Mouse (Mus musculus): Measurements from ENCODE around the gene Ajap1. TPM values are rescaled to one million over a fixed set of nuclear protein-coding genes. Genes with fewer than 3 reads are reported as not detected.

The Ajap1 gene
- total and polyA plus RNA-seq, 3 experiments: not detected

- Histone ChIP-seq H3K27ac (ENCODE audit: insufficient read depth, low read depth) (no peak overlapping the region), H3K9ac (ENCODE audit: insufficient read depth, low read depth) (no peak overlapping the region), H3K79me2 (replicated peaks; ENCODE audit: control insufficient read depth, extremely low read depth, insufficient read depth, poor library complexity, severe bottlenecking) (no peaks in the 10 kb centered on the region), H3K27me3 (replicated peaks) (no peaks in the 10 kb centered on the region), H3K4me1 (ENCODE audit: control insufficient read depth in 1 of 2, insufficient read depth in 2 of 2) (no peaks in the 10 kb centered on the region), H3K36me3 (replicated peaks in 1 of 2; ENCODE audit: control insufficient read depth in 1 of 2, insufficient read depth in 1 of 2, low read length in 1 of 2) (no peaks in the 10 kb centered on the region), H3K9me3 (replicated peaks; ENCODE audit: low read length) (peaks cover 98% of the 10 kb centered on the region), H3K4me3 (replicated peaks in 1 of 3; ENCODE audit: low read depth in 2 of 3, low read length in 2 of 3, poor library complexity in 1 of 3) (no peak overlapping the region), H3K4me2 (ENCODE audit: insufficient read depth, low read depth, poor library complexity, severe bottlenecking) (no peak overlapping the region)
- dilution Hi-C loops (cut with MboI; ENCODE audit: extremely low pct_ligation_motif_present, extremely low pct_unique_long_range_greater_than_20kb, low sequenced_read_pairs): no loop called here
- in situ Hi-C loops (cut with MboI; ENCODE audit: low pct_ligation_motif_present, low pct_unique_long_range_greater_than_20kb, low sequenced_read_pairs): no loop called here
- TF ChIP-seq MAZ (IDR thresholded peaks at IDR 0.05; ENCODE audit: low read depth, low read length): no peak
- no peak for TF ChIP-seq TBP (conservative IDR thresholded peaks at IDR 0.05; ENCODE audit: low read depth, low read length)
- no peak for TF ChIP-seq JUN (IDR thresholded peaks at IDR 0.05; ENCODE audit: insufficient read depth, low read depth, low read length)
- no peak for TF ChIP-seq IRF4 (IDR thresholded peaks at IDR 0.05; ENCODE audit: low read depth, low read length)
- no peak for TF ChIP-seq MXI1 (IDR thresholded peaks at IDR 0.05; ENCODE audit: low read depth, low read length)
- TF ChIP-seq MYC (IDR thresholded peaks at IDR 0.05; ENCODE audit: low read depth, low read length): no peak
- no peak for TF ChIP-seq ELF1 (IDR thresholded peaks at IDR 0.05; ENCODE audit: low read depth, low read length)
- no peak for TF ChIP-seq USF2 (conservative IDR thresholded peaks at IDR 0.05; ENCODE audit: low read depth, low read length)
- TF ChIP-seq PAX5 (IDR thresholded peaks at IDR 0.05; ENCODE audit: low read length): no peak
- no peak for TF ChIP-seq ZMIZ1 (IDR thresholded peaks at IDR 0.05; ENCODE audit: low read depth, low read length)
- TF ChIP-seq KAT2A (IDR thresholded peaks at IDR 0.05; ENCODE audit: insufficient replicate concordance, low read length): no peak
- TF ChIP-seq UBTF (IDR thresholded peaks at IDR 0.05; ENCODE audit: low read depth, low read length): no peak
- no peak for TF ChIP-seq POLR2A (IDR thresholded peaks at IDR 0.05; ENCODE audit: low read depth, low read length)
- DNase-seq (ENCODE audit: extremely low read depth): no peak
Measured at GRCm38 (mm10) chr4:153417164-153417896, 65.3 kb downstream of the Ajap1 start.

- Histone ChIP-seq H3K4me1 (ENCODE audit: control insufficient read depth in 1 of 2, insufficient read depth in 2 of 2) (no peaks in the 10 kb centered on the region), H3K4me2 (ENCODE audit: insufficient read depth, low read depth, poor library complexity, severe bottlenecking) (no peak overlapping the region), H3K4me3 (replicated peaks in 1 of 3; ENCODE audit: low read depth in 2 of 3, low read length in 2 of 3, poor library complexity in 1 of 3) (no peak overlapping the region), H3K79me2 (replicated peaks; ENCODE audit: control insufficient read depth, extremely low read depth, insufficient read depth, poor library complexity, severe bottlenecking) (no peaks in the 10 kb centered on the region), H3K9ac (ENCODE audit: insufficient read depth, low read depth) (no peak overlapping the region), H3K27me3 (replicated peaks) (no peaks in the 10 kb centered on the region), H3K27ac (ENCODE audit: insufficient read depth, low read depth) (no peak overlapping the region), H3K36me3 (replicated peaks in 1 of 2; ENCODE audit: control insufficient read depth in 1 of 2, insufficient read depth in 1 of 2, low read length in 1 of 2) (no peaks in the 10 kb centered on the region), H3K9me3 (replicated peaks; ENCODE audit: low read length) (peaks cover 98% of the 10 kb centered on the region)
- no peak for DNase-seq (ENCODE audit: extremely low read depth)
- in situ Hi-C loops (cut with MboI; ENCODE audit: low pct_ligation_motif_present, low pct_unique_long_range_greater_than_20kb, low sequenced_read_pairs): no loop called here
- TF ChIP-seq TCF12 (IDR thresholded peaks at IDR 0.05; ENCODE audit: low read depth, low read length) (no peak), BHLHE40 (IDR thresholded peaks at IDR 0.05; ENCODE audit: low read depth, low read length) (no peak), ZC3H11A (IDR thresholded peaks at IDR 0.05; ENCODE audit: low read depth, low read length) (no peak), E2F4 (IDR thresholded peaks at IDR 0.05; ENCODE audit: insufficient replicate concordance, low read depth, low read length) (no peak), MYC (IDR thresholded peaks at IDR 0.05; ENCODE audit: low read depth, low read length) (no peak), MAZ (IDR thresholded peaks at IDR 0.05; ENCODE audit: low read depth, low read length) (no peak), JUN (IDR thresholded peaks at IDR 0.05; ENCODE audit: insufficient read depth, low read depth, low read length) (no peak), MAFK (IDR thresholded peaks at IDR 0.05; ENCODE audit: insufficient replicate concordance, low read length) (no peak), SIN3A (IDR thresholded peaks at IDR 0.05; ENCODE audit: low read length) (no peak), MEF2A (IDR thresholded peaks at IDR 0.05; ENCODE audit: borderline replicate concordance, low read depth, low read length) (no peak), RCOR1 (conservative IDR thresholded peaks at IDR 0.05; ENCODE audit: low read depth, low read length) (no peak), POLR2A (IDR thresholded peaks at IDR 0.05; ENCODE audit: low read depth, low read length) (no peak)
- dilution Hi-C loops (cut with MboI; ENCODE audit: extremely low pct_ligation_motif_present, extremely low pct_unique_long_range_greater_than_20kb, low sequenced_read_pairs): no loop called here
Measured at GRCm38 (mm10) chr4:153416111-153416510, 66.5 kb downstream of the Ajap1 start.
